Mouse (Mus musculus) heart, postnatal 4 days (tissue): ENCODE data around the gene Tmem240. TPM values are rescaled to one million over a fixed set of nuclear protein-coding genes. Genes with fewer than 3 reads are reported as not detected.
"Not testable (repeated sequence)": the region's sequence is repeated elsewhere in the genome, so short reads cannot be mapped to it uniquely, and the experiment has no call there.

Experiments used
- DNase-seq: peaks from one replicate; pipeline ENCODE4 v3.0.0; 2021
- total RNA-seq, 2 experiments: library from RNA; stranded (reverse); gene quantifications; 2 replicates each; pipeline ENCODE4 v1.2.3; 2021

The Tmem240 gene
- total RNA-seq, 2 experiments from 2014 or later = 0.36 to 0.43 TPM

DNA sequence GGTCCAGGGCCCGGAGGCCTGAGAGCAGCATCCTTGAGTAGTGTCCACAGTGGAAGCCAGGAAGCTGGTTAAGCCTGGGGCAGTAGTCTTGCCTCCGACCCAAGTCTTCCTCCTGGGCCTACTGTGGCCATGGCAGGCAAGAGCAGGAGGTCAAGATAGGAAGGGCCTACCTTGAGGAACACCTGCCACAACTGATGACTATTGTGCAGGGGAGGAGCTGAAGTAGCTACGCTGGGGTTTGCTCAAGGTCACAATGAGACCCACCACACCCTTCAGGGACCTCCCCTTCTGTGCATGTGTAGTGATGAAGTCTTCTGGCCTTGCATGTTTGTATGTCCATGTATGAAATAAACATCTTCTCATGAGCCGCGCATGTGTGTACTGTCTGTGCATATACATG lies 1.2 kb downstream of the Tmem240 start:
- no peak for DNase-seq

DNA sequence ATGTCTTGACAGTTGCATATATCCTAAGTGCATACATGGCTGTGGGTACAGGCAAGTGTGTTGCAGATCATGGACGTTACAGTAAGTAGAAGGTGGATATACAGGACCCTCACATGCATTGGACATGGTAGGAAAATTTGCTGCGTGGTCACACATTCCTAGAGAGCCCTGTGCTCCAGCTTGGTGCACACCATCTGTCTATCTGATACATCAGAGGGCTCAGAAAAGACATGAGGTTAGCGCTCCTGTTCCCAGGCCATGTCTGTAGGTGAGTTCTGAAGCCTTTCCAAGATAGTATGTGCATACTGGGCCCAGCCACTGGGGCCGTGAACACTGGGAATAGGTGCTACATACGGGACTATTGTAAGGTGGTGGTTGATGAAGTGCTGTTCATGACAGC lies 1.8 kb downstream of the Tmem240 start:
- no peak for DNase-seq

DNA sequence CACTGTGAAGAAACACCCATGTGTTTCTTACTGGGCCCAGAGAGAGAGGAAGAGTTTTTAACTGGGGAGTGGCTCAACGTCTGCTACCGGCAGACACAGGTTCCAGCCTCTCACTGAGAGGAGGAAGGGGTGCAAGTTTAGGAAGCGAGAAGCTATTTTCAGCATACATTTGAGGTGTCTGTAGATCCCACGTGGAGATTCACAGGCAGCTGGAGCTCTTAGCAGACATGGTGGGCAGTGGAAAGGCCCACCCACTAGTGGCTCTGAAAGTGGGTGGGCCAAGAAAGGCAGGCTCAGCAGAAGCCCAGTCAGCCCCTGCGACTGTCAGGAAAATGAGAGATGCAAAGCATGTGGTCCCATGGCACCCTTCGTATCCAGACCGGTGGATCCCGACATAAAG lies 3.7 kb downstream of the Tmem240 start:
- no peak for DNase-seq

DNA sequence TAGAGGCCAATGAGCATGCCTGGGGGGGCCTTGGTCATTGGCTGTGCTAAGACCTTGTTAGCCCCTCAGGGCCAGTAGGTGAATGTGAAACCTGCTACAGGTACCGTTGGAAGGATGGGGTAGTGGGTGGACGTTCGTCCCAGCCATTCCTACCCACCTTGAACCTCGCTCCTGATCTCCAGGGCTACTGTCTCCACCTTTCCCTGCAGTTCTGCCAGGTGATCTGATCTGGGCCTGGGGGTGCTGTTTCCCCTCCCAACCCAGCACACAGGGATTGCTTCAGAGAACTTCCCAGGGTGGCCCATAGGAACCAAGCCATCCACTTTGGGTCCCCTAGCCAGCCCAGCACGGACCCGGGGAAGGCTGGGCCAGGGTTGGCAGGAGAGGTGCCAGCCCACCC lies 4.6 kb downstream of the Tmem240 start:
- peak; percentile 15 for DNase-seq

DNA sequence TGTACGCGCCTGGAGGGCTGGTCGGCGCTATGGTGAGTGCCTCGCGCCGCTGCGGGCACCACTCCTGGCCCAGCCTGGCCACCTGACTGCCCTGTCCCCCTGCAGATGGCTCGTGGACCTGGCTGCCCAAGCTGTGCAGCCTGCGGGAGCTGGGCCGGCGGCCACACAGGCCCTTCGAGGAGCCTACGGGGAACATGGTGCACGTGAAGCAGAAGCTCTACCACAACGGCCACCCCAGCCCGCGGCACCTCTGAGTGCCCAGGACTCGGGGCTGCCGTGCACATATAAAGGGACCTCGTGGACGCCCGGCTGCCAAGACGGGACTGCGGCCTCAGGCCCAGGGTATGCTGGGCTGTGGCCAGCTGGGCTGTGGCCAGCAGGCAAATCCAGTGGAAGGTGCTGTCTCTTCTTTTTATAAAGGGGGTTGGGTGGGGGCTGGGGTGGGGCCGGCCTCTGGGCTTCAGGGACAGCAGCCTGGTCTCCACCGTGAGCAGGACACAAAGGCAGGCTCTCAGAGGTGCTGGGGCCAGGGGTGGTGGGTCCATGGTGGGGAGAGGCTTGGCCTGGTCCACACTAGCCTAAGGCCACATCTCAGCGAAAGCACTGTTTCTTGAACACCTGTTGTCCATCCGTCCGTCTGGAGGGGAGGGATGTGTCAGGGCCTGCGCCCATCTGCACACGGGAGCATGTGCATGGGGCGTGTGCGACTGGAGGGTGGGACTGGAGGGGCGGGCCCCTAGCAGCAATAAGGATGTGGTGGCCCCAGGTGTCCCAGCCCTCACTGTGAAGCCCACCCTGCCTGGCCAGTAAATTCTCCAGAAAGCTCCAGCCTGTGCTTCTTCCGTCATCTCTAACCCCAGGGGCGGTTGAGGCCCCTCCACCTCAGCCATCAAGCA lies 5.4 kb downstream of the Tmem240 start:
- peak; percentile 65 for DNase-seq

DNA sequence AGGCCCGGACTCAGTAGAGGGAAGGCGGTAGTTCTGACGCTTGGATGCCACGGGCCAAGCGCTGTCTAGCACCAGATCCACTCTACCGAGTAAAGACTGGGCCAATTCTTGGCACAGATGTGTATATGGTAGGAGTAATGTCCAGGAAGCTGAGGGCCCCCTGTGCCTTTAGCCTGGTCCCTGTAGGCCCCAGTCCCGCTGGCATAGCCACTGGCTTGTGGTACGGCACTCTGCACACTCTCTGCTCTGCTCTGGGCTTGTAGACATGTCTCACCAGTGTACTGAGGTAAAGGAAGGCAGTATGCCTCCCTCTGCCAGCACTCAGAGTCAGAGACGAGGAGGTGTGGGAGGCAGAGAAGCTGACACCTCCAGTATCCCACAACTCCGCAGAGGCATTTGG lies 6.1 kb downstream of the Tmem240 start:
- DNase-seq = not testable (repeated sequence)

DNA sequence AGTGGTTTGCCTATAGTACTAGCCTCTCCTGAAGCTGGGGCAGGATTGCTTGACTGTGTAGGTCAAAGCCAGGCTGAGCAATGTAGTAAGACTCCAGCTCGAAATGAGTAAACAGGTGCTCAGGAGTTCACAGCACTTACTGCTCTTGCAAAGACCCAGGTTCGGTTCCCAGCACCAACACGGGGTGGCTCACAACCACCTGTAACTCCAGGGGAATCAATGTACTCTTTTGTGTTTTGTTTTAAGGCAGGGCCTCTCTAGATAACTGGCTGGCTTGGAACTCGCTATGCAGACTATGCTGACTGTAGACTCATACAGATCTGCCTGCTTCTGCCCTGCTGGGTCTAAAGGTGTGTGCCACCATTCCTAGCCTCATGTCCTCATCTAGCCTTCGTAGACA lies 8.1 kb downstream of the Tmem240 start:
- no peak for DNase-seq

DNA sequence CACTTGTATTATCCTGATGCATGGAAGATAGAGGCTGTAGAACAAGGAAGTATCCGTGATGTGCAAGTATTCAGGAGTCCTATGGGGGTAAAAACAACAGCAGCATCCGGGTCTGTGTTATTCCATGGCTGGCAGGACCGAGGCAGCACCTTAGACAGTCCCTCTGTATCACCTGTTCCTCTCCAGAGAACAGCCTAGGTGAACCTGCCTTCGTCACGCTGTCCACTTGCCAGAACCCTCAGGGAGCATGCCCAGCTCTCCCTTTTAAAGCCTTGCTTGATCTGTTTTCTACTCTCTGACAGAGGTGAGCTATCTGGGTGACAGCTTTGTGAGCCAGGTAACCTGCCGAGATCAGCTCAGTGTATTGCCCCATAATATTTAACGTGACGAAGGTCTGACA lies 9.9 kb downstream of the Tmem240 start:
- DNase-seq = no peak

DNA sequence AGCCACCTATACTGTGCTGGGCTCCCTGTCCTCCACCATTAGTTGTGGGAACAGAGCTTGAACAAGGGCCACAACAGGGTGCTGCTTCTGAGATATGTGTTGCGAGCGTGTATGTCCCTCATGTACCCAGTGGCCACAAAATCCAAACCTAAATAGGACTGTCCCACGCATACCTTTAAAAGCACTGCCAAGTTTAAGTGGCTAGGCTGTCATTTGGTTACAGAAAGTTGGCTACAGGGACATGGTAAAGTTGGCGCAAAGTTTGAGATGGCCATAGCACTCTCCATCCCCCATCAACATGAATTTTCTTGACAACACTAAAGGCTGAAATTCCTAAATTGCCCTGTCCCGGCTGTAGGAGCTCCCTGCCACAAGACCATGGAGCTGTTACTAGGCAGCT lies 10.5 kb downstream of the Tmem240 start:
- DNase-seq = no peak

DNA sequence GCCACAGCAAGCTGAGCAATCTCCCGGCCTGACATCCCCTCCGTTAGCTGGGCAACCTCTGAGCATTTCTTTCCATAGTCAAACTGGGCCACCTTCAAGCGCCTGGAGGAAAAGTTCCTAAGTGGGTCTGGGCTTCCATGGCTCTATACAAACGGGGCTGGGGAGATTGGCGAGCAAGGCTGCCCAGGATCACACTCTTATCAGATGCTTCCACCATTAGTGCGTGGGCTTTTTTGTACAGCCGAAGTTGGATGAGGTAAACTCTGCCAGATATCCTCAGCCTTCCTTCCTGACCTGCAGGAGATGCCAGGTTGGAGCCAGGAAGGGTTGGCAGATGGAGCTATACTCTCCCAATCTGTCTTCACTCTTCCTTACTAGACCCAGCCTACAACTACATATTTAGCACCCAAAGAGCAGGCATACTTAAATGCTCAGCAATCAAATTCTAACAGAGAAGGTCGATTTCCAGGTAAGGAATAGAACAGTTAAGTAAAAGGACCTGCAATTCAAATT lies 11.5 kb downstream of the Tmem240 start:
- DNase-seq = no peak

DNA sequence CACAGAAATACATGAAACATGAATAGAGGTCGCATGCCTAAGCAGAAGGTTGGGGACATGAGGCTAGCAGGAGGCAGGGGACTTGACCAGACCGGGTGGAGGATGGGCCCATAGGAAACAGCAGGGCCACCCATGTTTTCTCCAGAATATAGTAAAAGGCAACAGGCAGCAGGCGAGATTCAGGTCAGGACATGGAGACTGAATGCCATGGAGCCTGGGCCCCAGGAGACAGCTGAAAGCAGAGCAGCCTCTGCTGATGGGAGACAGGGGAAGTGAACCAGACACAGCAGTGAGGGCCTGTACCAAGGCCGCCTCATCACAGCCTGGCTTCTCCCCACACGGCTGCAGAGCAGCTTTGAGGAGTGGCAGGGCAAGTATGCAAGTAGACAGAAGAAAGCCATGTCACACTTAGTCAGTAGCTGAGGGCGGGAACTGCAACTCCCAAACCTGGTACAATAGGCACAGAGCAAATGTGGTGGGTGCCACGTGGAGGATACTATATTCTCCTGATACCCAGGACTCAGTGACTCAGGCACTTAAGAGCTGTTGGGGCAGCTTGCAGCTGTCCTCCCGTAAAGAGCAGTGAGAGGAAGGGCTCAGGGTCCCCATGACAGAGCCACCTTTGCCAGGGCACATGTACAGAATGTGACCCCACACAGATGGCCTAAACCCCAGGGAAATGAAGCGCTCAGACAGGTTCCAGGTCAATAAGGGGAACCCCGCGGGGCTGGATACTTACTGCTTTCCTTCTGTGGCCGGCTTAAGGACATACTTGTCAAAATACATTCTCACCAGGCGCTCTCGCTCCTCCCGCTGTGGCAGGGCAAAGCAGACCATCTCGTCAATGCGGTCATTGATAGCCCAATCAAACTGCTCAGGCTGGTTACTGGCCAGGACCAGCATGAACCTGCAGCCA lies 12.2 kb downstream of the Tmem240 start:
- no peak for DNase-seq

DNA sequence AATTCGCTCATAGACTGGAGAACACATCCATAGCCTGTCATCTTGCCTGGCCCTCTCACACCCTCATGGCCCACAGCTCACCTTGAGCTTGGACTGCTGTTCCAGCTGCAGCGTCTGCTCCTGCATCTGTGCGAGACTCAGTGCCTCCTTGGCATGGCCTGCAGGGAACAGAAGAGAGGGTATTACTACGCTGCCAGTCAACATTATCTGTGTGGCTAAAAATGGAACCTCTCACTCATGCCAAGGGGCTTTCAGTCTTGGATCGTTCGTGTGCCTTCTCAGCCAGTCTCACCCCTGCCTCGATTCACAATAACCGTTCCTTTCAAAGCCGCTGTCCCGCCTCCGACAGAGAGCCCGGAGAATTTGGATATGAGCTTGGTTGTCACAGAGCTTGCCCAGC lies 22.4 kb downstream of the Tmem240 start:
- DNase-seq = peak; percentile 26

DNA sequence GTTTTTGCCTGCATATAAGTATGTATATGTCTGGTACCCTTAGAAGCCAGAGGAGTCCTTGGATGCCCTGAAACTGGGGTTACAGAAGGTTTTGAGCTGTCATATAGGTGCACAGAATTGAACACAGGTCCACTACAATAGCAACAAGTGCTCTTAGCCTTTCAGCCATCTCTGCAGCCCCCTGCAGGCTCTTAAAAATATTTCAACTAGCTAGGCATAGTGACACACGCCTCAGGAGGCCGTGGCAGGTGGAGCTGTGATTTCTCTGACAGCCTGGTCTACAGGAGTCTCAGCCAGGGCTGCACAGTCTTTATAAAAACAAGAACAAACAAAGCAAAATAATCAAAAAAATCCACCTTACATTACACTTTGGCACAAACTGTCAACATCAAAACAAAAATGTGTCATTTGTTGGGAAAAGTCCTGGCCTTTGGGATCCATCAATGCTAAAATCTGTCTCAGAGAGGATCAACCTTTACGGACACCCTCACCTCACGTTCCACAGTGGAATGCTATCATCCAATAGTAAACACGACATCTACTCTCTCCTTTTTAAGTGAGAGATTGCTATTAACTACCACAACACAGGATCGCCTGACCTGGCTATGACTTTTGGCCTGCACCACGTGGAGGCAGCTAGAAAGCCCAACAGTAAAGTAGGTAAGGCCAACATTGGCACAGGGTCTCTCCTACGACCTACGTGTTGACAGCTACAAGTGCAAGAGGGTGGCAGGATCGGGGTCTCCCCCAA lies 25.4 kb downstream of the Tmem240 start:
- DNase-seq = peak; percentile 47

DNA sequence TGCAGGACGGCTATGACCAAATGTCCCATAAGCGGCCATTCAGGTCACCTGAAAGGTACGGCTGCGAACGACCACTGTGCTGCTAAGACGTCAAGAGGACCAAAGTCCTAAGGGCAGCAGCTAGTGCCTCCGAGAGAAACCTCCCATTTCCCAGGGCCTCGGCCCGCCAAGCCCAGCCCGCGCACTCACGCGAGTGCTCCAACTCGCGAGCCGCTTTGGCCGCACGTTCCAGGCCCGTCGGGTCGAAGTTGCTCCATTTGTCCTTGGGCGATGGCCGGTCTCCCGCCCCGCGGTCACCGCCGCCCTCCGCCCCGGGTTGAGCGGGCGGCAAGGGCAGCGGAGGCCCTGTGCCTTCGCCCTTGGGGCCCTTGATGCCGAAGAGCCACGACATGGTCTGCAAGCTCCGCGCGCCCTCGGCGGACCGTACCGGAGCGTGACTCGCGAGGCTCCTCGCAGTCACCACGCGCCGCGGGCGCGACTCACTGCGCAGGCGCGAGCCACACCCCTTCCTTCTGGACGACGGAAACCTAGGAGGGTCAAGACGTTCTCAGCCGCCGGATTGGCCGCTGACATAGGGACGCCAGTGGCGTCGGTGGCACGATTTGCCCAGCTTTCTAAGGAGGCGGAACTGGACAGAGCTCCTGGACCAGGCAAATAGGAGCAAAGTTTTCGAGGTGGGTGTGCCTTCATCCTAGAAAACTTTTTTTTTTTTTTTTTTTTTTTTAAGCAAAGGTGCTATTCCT lies 26.2 kb downstream of the Tmem240 start, which contains the start of gene Atad3a:
TSS of gene Atad3a (minus strand) at position 481 of the 743 bp plus-strand sequence.
- peak; percentile 98 for DNase-seq

DNA sequence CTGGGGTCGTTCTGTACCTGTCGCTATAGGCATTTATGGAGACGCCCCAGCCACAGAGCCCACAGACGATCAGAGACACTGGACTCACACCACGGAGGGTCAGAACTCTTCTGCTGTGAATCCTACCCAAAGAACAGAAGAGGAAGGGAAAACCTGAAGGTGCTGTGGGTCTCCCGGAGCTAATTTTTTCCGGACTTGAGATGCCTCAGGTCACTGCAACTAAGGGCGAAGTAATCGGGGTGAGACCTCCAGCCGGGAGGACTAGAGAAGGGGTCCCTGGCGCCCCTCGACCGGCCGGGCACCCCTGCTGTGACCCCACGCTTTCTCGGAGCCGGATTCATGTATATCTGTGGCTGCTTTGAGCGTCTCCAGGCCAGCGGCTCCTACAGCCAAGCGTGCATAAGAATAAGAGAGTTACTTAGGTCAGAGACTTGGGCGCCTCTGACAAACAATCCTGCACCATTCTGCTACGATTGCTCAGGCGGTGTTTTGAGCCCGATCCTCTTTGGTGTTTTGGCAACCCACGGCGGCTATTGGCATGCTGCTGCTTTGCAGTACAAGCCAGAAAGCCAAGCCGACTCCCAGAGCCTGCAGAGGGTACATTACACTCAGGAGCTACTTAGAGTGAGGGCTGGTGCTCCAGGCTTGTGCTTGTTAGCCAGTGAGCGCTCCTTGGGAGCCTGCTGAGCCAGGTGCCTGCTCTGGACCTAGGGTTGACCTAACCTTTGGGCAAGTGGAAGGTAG lies 26.9 kb downstream of the Tmem240 start:
- no peak for DNase-seq

DNA sequence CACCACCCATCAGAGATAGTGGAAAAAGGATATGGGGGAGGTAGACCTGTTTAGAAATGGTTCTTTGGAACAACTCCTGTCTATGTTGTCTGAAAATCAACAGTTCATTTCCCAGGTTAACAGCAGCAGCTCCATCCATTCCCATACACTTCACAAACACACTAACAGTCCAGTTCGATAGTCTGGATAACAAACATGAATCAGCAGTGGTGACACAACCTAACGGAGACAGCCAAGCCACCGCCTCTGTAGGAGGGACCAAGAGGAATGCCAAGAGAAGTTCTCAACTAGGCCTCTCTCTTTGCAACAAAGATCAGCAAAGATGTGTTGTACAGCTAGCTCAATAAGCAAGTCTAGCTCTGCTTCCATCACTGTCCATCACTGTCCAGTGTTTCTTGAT lies 27.8 kb downstream of the Tmem240 start:
- no peak for DNase-seq

DNA sequence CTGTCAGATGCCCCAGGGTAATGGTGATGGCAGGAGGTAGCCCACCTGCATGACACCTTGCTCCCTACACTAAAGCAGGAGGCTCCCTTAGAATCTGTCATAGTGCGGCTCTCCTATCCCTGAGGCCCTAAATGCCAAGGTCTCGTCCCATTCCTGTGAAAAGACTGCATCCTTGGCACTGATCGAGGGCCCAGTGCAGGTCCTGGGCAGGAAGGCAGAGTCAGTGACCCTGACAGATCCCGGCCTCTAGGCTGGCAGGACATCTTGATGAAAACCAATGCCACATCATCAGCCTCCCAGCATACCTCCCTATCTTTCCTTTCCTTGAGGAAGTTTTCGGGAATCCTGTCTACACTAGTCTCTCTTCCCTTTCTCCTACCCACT lies 34.9 kb downstream of the Tmem240 start:
- DNase-seq = no peak

DNA sequence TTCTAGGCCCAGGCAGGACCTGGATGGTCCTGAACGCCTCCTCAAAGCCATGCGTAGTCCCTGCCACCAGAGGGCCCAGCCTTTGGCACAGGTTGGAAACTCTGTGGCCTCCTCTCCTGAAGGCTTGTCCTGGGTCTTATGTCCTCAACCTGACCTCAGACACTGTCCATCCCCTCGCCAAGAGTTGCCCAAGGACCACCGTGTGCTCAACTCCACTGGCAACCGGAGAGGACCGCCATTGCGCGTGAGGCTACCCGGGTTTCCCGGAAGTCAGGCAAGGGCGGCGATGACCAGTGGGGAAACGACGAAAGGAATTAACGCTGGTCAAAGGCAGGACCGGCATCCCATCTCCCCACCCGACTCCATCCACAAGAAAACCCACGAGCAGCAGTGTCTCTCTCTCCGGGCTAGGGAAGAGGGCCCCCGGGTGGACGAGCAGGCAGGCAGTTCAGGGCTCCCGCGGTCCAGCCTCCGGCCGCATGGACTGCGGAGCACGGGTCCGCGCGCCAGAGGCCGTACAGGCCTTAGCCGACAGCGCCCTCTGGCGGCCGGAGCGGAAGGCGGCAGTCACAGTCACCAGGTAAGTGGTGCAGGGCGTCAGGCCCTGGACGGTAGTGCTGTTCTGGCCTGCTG lies 35.4 kb downstream of the Tmem240 start:
- peak; percentile 95 for DNase-seq

DNA sequence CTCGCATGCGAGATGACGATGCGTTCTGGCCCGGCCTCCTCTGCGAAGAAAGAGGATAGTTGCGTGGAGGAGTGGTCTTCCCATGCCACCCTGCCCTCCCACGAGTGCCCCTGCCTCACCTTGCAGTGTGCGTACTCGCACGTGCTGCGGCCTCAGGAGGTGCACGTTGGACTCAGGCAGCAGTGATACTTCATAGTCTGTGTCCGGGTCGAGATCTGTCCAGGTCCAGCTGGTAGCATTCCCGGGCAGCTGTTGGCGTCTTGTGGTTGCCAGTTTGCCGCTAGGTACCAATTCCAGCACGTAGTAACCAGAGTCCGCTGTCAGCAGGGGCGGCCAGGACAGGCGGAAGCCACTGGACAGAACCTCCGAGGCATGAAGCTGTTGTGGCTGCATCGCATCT lies 36.0 kb downstream of the Tmem240 start:
- no peak for DNase-seq

DNA sequence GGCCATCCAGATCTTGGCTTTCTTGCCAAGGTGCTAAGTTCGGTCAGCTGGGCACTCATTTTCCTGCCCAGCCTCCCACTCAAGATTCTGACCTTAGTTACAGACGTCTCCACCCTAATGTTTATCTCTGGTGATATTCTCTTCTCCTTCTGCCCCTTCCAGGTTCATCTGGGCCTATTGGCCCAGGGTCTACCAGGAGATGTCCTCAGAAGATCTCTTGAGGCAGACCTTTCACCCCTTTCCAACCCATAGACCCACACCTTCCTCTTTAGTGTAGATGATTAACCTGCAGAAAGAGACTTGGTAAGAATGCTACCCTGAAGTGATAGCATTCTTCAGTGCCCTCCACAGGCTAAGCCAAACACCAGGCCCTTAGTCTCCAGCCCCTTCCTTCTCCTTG lies 37.1 kb downstream of the Tmem240 start:
- no peak for DNase-seq
